Mouse (Mus musculus) G1E (cell line): ENCODE measurements around the gene Agap1.

ENCODE experiments used
- CTCF ChIP-seq: IDR thresholded peaks from 2 replicates; pipeline ENCODE4 v1.5.1; 2012; ENCODE audit warnings: low read depth, low read length, inconsistent platforms, mixed read lengths
- POLR2AphosphoS5 ChIP-seq: IDR thresholded peaks from 2 replicates; pipeline ENCODE4 v1.6.1; 2012; ENCODE audit warnings: low read depth, low read length, inconsistent platforms; ENCODE audit not compliant: insufficient replicate concordance

DNA sequence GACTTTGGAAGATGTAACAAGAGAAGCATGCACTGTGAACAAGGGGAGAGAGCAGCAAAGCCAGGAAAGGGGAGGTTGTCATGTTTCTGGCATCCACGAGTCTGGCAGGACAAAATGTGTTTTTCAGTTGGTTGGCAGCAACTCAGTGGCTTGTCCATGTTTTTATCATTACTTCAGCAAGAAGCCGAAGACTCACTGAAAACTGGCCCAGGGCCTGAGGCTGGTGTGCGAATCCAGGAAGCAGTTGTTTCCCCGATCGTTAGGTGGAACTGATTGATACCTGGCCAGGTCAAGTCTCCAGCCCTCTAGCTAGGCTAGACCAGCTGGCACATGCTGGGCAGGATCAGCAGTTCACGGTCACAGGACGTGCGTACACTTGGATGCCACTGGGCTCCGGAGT is 162.7 kb downstream of the Agap1 start:
- TF ChIP-seq CTCF (no peak), POLR2AphosphoS5 (no peak)
